Mouse (Mus musculus) limb, embryonic 15.5 days (tissue): Measurements from ENCODE around the gene Fryl. TPM values are rescaled to one million over a fixed set of nuclear protein-coding genes. Genes with fewer than 3 reads are reported as not detected.
A peak's percentile ranks its signal among the peaks of the same experiment; 100 is the strongest.
"Not testable (repeated sequence)": the region's sequence is repeated elsewhere in the genome, so short reads cannot be mapped to it uniquely, and the experiment has no call there.

Source experiments
- ATAC-seq: fragments of 200-750 bp; cut with Nextera tagmentation; 2 replicates; pipeline ENCODE4 v1.8.0; 2017; ENCODE audit warnings: low read depth, moderate TSS enrichment; ENCODE audit not compliant: insufficient number of reproducible peaks, low FRiP score, low TSS enrichment
- H3K27ac ChIP-seq: fragments of 300-500 bp; sonication (generic); 2 replicates; pipeline ENCODE4 v1.5.1; 2015; ENCODE audit warnings: moderate library complexity, mild to moderate bottlenecking, inconsistent platforms
- H3K27me3 ChIP-seq: fragments of 300-500 bp; sonication (generic); 2 replicates; pipeline ENCODE4 v1.6.1; 2015; ENCODE audit warnings: inconsistent platforms
- H3K36me3 ChIP-seq: fragments of 300-500 bp; sonication (generic); 2 replicates; pipeline ENCODE4 v1.6.1; 2015; ENCODE audit warnings: inconsistent platforms
- H3K4me1 ChIP-seq: fragments of 300-500 bp; sonication (generic); 2 replicates; pipeline ENCODE4 v1.6.1; 2015; ENCODE audit warnings: inconsistent platforms
- H3K4me2 ChIP-seq: fragments of 300-500 bp; sonication (generic); 2 replicates; pipeline ENCODE4 v1.6.1; 2015; ENCODE audit warnings: mild to moderate bottlenecking, inconsistent platforms
- H3K4me3 ChIP-seq: fragments of 300-500 bp; sonication (generic); 2 replicates; pipeline ENCODE4 v1.5.1; 2015; ENCODE audit warnings: mild to moderate bottlenecking, inconsistent platforms
- H3K9ac ChIP-seq: fragments of 300-500 bp; sonication (generic); 2 replicates; pipeline ENCODE4 v1.6.1; 2015; ENCODE audit warnings: inconsistent platforms
- H3K9me3 ChIP-seq: fragments of 300-500 bp; sonication (generic); 2 replicates; pipeline ENCODE4 v1.6.1; 2016; ENCODE audit warnings: inconsistent platforms
- WGBS: fragments of 180-500 bp; shearing (Covaris S2); methylation state at CpG from one replicate; pipeline ENCODE4 v1.1.7; 2015; 5-methylcytosine and 5-hydroxymethylcytosine counted together
- polyA plus RNA-seq: library from polyadenylated mRNA; unstranded; fragments of >200 nt; fragmentation: Nextera tagmentation; extraction: Ambion mirVana; gene quantifications from 2 replicates; pipeline ENCODE4 v1.2.1, GENCODE M21; 2015

The Fryl gene
- polyA plus RNA-seq, 1 experiment from 2014 or later = 29.5 TPM

GRCm38 (mm10) chr5:73061506-73062155 is 194.8 kb downstream of the Fryl start:
- H3K4me3 ChIP-seq = no peak overlapping the region
- H3K4me1 ChIP-seq = no peaks in the 10 kb centered on the region
- peaks cover 24% of the 10 kb centered on the region for H3K36me3 ChIP-seq
- 70% methylated on average over 11 of the region's 11 CpGs for WGBS
- no peak for ATAC-seq
- no peak overlapping the region for H3K4me2 ChIP-seq
- H3K27me3 ChIP-seq = no peaks in the 10 kb centered on the region
- H3K9me3 ChIP-seq = no peaks in the 10 kb centered on the region
- no peak overlapping the region for H3K9ac ChIP-seq
- no peak overlapping the region for H3K27ac ChIP-seq

- Histone ChIP-seq H3K9me3 (no peaks in the 10 kb centered on the region), H3K27me3 (no peaks in the 10 kb centered on the region), H3K27ac (no peak overlapping the region), H3K9ac (no peak overlapping the region), H3K4me2 (no peak overlapping the region), H3K36me3 (peaks cover 50% of the 10 kb centered on the region), H3K4me3 (no peak overlapping the region), H3K4me1 (no peaks in the 10 kb centered on the region)
- 92% methylated on average over 5 of the region's 5 CpGs for WGBS
- no peak for ATAC-seq
Measured at GRCm38 (mm10) chr5:73056937-73057336, 199.5 kb downstream of the Fryl start.

- no peaks in the 10 kb centered on the region for H3K9me3 ChIP-seq
- H3K9ac ChIP-seq = no peak overlapping the region
- no peak overlapping the region for H3K4me3 ChIP-seq
- no peak overlapping the region for H3K4me2 ChIP-seq
- H3K4me1 ChIP-seq = no peaks in the 10 kb centered on the region
- no peak for ATAC-seq
- no peak overlapping the region for H3K27ac ChIP-seq
- peaks cover 55% of the 10 kb centered on the region for H3K36me3 ChIP-seq
- WGBS = 93% methylated on average over 6 of the region's 6 CpGs
- H3K27me3 ChIP-seq = no peaks in the 10 kb centered on the region
Measured at GRCm38 (mm10) chr5:73056457-73056856, 200.0 kb downstream of the Fryl start.

GRCm38 (mm10) chr5:73053933-73054332 is 202.5 kb downstream of the Fryl start:
- no peak for ATAC-seq
- no peaks in the 10 kb centered on the region for H3K27me3 ChIP-seq
- H3K9ac ChIP-seq = no peak overlapping the region
- H3K4me3 ChIP-seq = no peak overlapping the region
- H3K4me2 ChIP-seq = no peak overlapping the region
- H3K4me1 ChIP-seq = no peaks in the 10 kb centered on the region
- H3K27ac ChIP-seq = no peak overlapping the region
- peaks cover 77% of the 10 kb centered on the region for H3K36me3 ChIP-seq
- 92% methylated on average over 8 of the region's 8 CpGs for WGBS
- H3K9me3 ChIP-seq = no peaks in the 10 kb centered on the region

GRCm38 (mm10) chr5:73047651-73048245 is 208.7 kb downstream of the Fryl start:
- WGBS = 76% methylated on average over 7 of the region's 7 CpGs
- peaks cover 77% of the 10 kb centered on the region for H3K36me3 ChIP-seq
- no peak overlapping the region for H3K4me3 ChIP-seq
- no peaks in the 10 kb centered on the region for H3K9me3 ChIP-seq
- no peaks in the 10 kb centered on the region for H3K27me3 ChIP-seq
- ATAC-seq = no peak
- H3K4me2 ChIP-seq = no peak overlapping the region
- H3K4me1 ChIP-seq = no peaks in the 10 kb centered on the region
- H3K27ac ChIP-seq = no peak overlapping the region
- no peak overlapping the region for H3K9ac ChIP-seq

- no peak for ATAC-seq
- H3K4me2 ChIP-seq = no peak overlapping the region
- no peaks in the 10 kb centered on the region for H3K27me3 ChIP-seq
- no peak overlapping the region for H3K4me3 ChIP-seq
- no peaks in the 10 kb centered on the region for H3K4me1 ChIP-seq
- WGBS = 92% methylated on average over 2 of the region's 2 CpGs
- no peak overlapping the region for H3K9ac ChIP-seq
- peaks cover 50% of the 10 kb centered on the region for H3K36me3 ChIP-seq
- no peaks in the 10 kb centered on the region for H3K9me3 ChIP-seq
- no peak overlapping the region for H3K27ac ChIP-seq
Measured at GRCm38 (mm10) chr5:73044055-73044454, 212.4 kb downstream of the Fryl start.

GRCm38 (mm10) chr5:73032481-73032880 is 223.9 kb downstream of the Fryl start:
- no peak overlapping the region for H3K4me2 ChIP-seq
- H3K9me3 ChIP-seq = no peaks in the 10 kb centered on the region
- H3K36me3 ChIP-seq = peaks cover 53% of the 10 kb centered on the region
- ATAC-seq = no peak
- no peaks in the 10 kb centered on the region for H3K4me1 ChIP-seq
- no peak overlapping the region for H3K27ac ChIP-seq
- WGBS = 83% methylated on average over 11 of the region's 11 CpGs
- H3K4me3 ChIP-seq = no peak overlapping the region
- no peaks in the 10 kb centered on the region for H3K27me3 ChIP-seq
- no peak overlapping the region for H3K9ac ChIP-seq

- H3K4me3 ChIP-seq = no peak overlapping the region
- peaks cover 47% of the 10 kb centered on the region for H3K36me3 ChIP-seq
- no peak for ATAC-seq
- no peaks in the 10 kb centered on the region for H3K4me1 ChIP-seq
- H3K4me2 ChIP-seq = no peak overlapping the region
- WGBS = 78% methylated on average over 13 of the region's 13 CpGs
- no peaks in the 10 kb centered on the region for H3K27me3 ChIP-seq
- H3K9me3 ChIP-seq = no peaks in the 10 kb centered on the region
- no peak overlapping the region for H3K27ac ChIP-seq
- no peak overlapping the region for H3K9ac ChIP-seq
Measured at GRCm38 (mm10) chr5:73028646-73029045, 227.8 kb downstream of the Fryl start.

- Histone ChIP-seq H3K9me3 (no peaks in the 10 kb centered on the region), H3K9ac (no peak overlapping the region), H3K4me2 (no peak overlapping the region), H3K36me3 (peaks cover 21% of the 10 kb centered on the region), H3K27me3 (no peaks in the 10 kb centered on the region), H3K27ac (no peak overlapping the region), H3K4me1 (no peaks in the 10 kb centered on the region), H3K4me3 (no peak overlapping the region)
- 84% methylated on average over 13 of the region's 13 CpGs for WGBS
- no peak for ATAC-seq
Measured at GRCm38 (mm10) chr5:73023801-73024200, 232.6 kb downstream of the Fryl start.

GRCm38 (mm10) chr5:73014745-73015144 is 241.7 kb downstream of the Fryl start:
- WGBS = 32% methylated on average over 9 of the region's 9 CpGs
- H3K4me2 ChIP-seq = no peak overlapping the region
- H3K9me3 ChIP-seq = no peaks in the 10 kb centered on the region
- H3K4me3 ChIP-seq = no peak overlapping the region
- no peak overlapping the region for H3K27ac ChIP-seq
- peaks cover 17% of the 10 kb centered on the region for H3K27me3 ChIP-seq
- no peak overlapping the region for H3K9ac ChIP-seq
- no peak for ATAC-seq
- H3K36me3 ChIP-seq = no peaks in the 10 kb centered on the region
- H3K4me1 ChIP-seq = peaks cover 6% of the 10 kb centered on the region

GRCm38 (mm10) chr5:73013611-73014287 is 242.7 kb downstream of the Fryl start:
- not testable (repeated sequence) for H3K4me1 ChIP-seq, H3K9ac ChIP-seq, H3K36me3 ChIP-seq, H3K9me3 ChIP-seq, H3K27ac ChIP-seq, ATAC-seq
- Histone ChIP-seq H3K27me3 (peaks cover 17% of the 10 kb centered on the region), H3K4me3 (peak overlapping the region; percentile 39), H3K4me2 (peak overlapping the region; percentile 71)
- WGBS = 1% methylated on average over 52 of the region's 65 CpGs

GRCm38 (mm10) chr5:73012884-73013610 is 243.4 kb downstream of the Fryl start:
- Histone ChIP-seq H3K27me3 (peaks cover 24% of the 10 kb centered on the region), H3K4me2 (peak overlapping the region; percentile 71), H3K4me3 (peak overlapping the region; percentile 39)
- not testable (repeated sequence) for ATAC-seq, H3K27ac ChIP-seq, H3K9ac ChIP-seq, H3K36me3 ChIP-seq, H3K9me3 ChIP-seq, H3K4me1 ChIP-seq
- WGBS = 20% methylated on average over 27 of the region's 27 CpGs
